Mouse (Mus musculus): ENCODE results near the gene Dab2. TPM values are rescaled to one million over a fixed set of nuclear protein-coding genes. Genes with fewer than 3 reads are reported as not detected.

The Dab2 gene
- total RNA-seq, 2 experiments from 2014 or later, result 34.2 to 37.5 TPM

DNA sequence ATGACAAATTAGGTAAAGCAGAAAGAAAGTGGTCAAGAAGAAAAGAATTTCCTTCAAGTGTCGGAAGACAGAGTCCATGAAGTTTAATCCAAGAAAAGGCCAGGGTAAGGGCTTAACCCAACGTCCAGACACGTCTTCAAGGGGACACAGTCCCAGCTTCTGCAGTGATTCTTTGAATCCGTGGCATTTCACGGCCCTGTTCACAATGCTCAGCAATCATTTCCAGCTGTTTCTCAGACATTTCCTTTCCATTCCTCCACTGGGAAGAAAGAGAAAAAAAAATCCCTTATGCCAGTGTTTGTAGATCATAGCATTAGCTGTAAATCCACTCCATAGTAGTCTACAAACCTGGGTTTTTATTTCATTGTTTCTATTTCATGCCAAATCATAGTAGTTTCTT lies 22.7 kb downstream of the Dab2 start:
- intact Hi-C loops (cut with DNase I), result no loop called here
- DNase-seq (ENCODE audit: low spot score), result no peak

DNA sequence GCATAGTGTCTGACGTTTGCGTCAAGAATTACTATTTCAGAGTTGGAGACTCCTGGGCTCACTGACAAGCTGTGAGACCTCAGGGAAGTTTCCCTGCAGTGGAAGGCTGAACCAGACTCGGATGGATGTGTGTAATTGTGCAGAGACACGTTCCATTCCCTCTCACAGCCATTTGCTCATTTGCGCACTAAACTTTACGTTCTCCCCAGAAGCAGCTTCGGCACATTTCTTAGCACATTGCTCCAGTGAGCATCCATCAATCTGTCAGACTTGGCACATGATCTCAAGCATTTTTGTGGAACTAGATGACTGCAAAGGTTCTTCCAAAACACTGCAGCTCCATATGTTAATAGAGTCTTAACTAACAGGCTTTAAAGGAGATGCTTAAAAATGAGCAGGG lies 24.0 kb downstream of the Dab2 start:
- intact Hi-C loops (cut with DNase I), result no loop called here
- DNase-seq (ENCODE audit: low spot score), result no peak

GRCm38 (mm10) chr15:6325443-6325842 lies 25.9 kb downstream of the Dab2 start:
- no peak for DNase-seq (ENCODE audit: low spot score)
- intact Hi-C loops (cut with DNase I), result no loop called here

DNA sequence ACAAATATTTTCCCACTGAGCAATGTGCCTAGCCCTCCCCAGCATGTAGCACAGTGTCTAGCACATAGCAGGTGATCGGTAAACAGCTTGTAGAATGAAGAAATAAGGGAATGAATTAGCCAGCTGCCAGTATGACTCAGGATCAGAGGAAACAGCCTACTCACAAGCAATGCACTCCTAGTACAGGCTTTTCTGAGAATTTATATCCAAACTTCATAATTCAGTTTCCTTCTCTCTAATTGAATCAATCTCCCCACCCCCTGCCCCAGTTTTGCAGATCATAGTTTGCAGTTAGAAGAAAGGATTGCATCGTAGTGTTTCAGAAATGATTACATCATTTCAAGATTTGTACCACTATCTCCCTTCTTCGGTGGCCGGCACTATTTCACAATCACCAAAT lies 26.4 kb downstream of the Dab2 start:
- intact Hi-C loops (cut with DNase I), result no loop called here
- DNase-seq (ENCODE audit: low spot score), result no peak

- intact Hi-C loops (cut with DNase I), result no loop called here
- no peak for DNase-seq (ENCODE audit: low spot score)
Observed at GRCm38 (mm10) chr15:6331380-6331779, 31.8 kb downstream of the Dab2 start.

- no peak for DNase-seq (ENCODE audit: low spot score)
- intact Hi-C loops (cut with DNase I), result loop anchor here (5.0 kb wide), 1 partner anchor 92 kb away; no protein-coding TSS in a partner anchor
Observed at GRCm38 (mm10) chr15:6334664-6335206, 35.1 kb downstream of the Dab2 start.

- no peak for DNase-seq (ENCODE audit: low spot score)
- intact Hi-C loops (cut with DNase I), result loop anchor here (5.0 kb wide), 1 partner anchor 97 kb away; no protein-coding TSS in a partner anchor
Observed at GRCm38 (mm10) chr15:6339767-6340166, 40.2 kb downstream of the Dab2 start.

- no peak for DNase-seq (ENCODE audit: low spot score)
- intact Hi-C loops (cut with DNase I), result no loop called here
Observed at GRCm38 (mm10) chr15:6340347-6340746, 40.8 kb downstream of the Dab2 start.

DNA sequence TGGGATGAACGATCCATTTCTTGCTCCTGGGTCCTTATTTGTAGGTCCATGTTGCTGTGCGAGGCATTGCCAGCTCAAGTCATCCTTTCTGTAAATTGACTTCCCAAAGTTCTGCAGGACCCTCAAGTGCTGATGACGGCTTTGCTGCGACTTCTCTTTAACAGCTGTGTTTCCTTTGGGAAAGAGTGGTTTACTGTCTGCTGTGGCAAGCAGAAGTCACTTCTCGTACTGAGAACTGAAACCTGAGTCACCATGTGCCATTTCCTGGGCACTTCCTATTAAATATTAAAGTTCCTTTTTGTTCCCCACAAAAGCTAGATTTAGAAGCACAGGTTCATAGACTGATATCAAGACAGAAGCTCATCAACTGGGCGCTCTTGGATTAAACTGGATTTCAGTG lies 41.8 kb downstream of the Dab2 start:
- intact Hi-C loops (cut with DNase I), result no loop called here
- DNase-seq (ENCODE audit: low spot score), result peak; percentile 5

GRCm38 (mm10) chr15:6353901-6354300 lies 54.3 kb downstream of the Dab2 start:
- intact Hi-C loops (cut with DNase I), result no loop called here
- no peak for DNase-seq (ENCODE audit: low spot score)

DNA sequence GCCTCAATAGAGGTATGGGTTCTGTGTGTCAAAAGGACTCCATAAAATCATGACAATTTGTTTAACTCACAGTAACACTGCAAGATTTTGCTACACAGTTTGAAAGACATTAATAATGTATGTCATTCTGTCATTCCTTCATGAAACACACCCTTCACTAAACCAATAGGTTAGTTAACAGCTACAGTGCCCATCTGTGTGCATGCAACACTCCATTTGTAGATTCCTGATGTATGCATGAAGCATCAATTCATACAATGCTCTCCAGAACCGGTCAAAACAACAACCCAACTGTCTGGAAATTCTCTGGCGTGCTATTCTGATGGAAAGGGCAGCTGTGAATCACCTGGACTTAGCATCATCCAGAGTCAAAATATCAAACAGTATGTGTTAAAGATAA lies 60.3 kb downstream of the Dab2 start:
- intact Hi-C loops (cut with DNase I), result no loop called here

DNA sequence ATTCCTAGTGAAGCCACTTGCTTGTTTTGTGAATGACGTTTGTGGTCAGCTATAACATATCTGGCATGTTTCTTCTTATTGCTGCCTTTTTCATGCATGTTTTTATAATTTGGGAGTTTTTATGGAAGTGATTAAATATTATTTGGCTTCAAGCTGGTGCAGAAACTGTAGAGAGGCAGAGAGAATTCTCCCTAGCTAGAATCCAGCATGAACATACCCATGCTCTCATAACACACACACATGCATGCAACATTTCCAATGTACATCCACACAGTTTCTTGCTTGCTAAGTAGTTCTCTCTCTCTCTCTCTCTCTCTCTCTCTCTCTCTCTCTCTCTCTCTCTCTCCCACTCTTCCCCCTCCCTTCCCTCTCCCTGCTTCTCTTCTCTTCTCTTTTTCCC lies 70.4 kb downstream of the Dab2 start:
- intact Hi-C loops (cut with DNase I), result no loop called here
- DNase-seq (ENCODE audit: low spot score), result no peak

More for the DNA sequence above, 60.3 kb downstream of the Dab2 start:
- no peak for DNase-seq (ENCODE audit: low spot score)

GRCm38 (mm10) chr15:6371486-6371885 lies 71.9 kb downstream of the Dab2 start:
- DNase-seq (ENCODE audit: low spot score), result no peak
- intact Hi-C loops (cut with DNase I), result no loop called here

DNA sequence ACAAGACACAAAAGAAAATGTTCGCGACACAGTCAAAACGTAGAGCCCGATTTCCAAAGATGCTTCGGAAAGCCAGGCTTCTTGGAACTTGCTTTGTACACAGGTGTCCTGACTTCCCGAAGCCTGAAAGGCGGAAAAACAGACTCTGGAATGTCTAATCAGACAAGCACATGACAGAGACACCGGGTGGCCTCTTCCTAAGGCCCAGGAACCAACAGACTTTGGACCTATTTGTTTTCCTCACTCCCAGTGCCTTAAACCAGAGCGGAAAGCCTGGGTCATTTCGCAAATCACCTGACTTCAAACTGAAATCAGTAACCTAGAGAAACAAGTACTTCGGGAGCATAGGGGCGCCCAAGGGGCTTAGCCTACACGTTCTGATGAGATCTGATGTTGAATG lies 75.4 kb downstream of the Dab2 start:
- DNase-seq (ENCODE audit: low spot score), result no peak
- intact Hi-C loops (cut with DNase I), result no loop called here

DNA sequence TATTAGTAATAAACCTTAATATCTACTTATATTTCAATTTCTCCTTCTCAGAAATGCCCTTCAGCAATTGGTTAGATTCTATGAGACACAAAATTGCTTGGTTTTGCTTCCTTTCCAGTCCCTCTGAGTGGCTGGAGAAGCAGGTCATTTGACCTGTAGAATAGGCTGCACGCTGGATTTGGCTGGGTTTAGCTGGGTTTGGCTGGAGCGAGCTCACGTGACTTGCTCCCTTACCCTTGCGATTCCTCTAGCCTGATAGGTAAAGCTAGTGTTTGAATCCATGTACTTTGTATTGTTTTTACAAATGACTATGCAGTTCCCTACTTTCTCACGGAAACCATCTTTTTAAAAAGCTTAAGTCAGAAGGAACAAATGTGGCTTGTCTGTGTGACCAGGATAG lies 76.4 kb downstream of the Dab2 start:
- intact Hi-C loops (cut with DNase I), result no loop called here

GRCm38 (mm10) chr15:6376785-6377184 lies 77.2 kb downstream of the Dab2 start:
- intact Hi-C loops (cut with DNase I), result no loop called here
- no peak for DNase-seq (ENCODE audit: low spot score)

More for the DNA sequence above, 76.4 kb downstream of the Dab2 start:
- no peak for DNase-seq (ENCODE audit: low spot score)

GRCm38 (mm10) chr15:6384027-6384426 lies 84.4 kb downstream of the Dab2 start:
- intact Hi-C loops (cut with DNase I), result no loop called here

DNA sequence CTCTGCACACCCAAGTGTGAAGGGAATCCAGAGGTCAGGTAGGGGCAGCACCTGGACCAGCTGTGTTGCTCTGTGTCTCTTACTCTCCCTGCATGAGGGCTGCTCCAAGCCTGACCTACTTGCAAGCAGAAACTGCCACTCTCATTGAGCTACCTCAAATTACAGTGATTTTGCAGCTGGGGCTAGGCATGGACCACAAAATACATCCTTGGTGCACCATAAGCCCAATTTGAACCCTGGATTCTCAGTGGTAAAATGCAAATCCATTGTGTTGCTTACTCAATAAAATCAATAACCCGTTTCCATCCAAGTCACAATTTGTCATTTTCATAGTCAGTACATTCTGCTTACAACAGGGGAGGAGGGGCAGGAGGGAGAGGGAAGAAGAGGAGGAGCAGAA lies 85.7 kb downstream of the Dab2 start:
- intact Hi-C loops (cut with DNase I), result loop anchor here (5.0 kb wide), 3 partner anchors 52 to 182 kb away; no protein-coding TSS in a partner anchor
- no peak for DNase-seq (ENCODE audit: low spot score)

More at GRCm38 (mm10) chr15:6384027-6384426, 84.4 kb downstream of the Dab2 start:
- no peak for DNase-seq (ENCODE audit: low spot score)

- peak; percentile 87 for DNase-seq (ENCODE audit: low spot score)
- intact Hi-C loops (cut with DNase I), result loop anchor here (2.0 to 5.0 kb wide), 4 partner anchors 51 to 181 kb away; no protein-coding TSS in a partner anchor
Observed at GRCm38 (mm10) chr15:6386159-6386951, 86.8 kb downstream of the Dab2 start.

DNA sequence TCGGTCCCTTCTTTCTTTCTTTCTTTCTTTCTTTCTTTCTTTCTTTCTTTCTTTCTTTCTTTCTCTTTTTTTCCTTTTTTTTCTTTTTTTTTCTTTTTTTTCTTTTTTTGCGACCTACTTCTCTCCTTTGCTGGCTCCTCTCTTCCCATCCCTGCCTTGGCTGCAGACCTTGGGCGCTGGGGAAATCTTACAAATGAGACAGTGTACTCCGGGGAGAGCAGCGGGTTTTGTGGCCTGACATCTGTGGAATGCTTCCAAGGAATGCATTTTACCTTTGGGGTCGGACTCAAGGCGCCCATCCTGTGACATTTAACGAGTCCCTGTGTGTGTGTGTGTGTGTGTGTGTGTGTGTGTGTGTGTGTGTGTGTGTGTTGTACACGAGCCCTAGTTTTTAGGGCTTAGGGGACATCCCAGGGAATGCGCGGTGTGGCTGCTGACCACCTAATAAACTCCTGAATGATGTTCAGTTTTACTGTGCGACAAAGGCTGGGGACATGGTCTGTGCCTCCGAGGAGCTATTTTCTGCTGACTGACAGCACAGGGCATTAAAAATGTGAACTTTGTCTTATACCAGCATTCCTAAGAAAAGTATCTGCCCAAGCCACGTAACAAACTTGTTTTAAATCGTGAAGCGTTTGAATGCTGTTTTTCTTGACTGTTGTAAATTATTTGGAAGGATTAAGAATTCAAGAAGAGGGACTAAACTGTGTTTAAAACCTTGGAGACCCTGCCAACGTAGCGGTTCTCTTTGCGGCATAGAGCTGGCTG lies 87.6 kb downstream of the Dab2 start:
- intact Hi-C loops (cut with DNase I), result loop anchor here (2.0 to 5.0 kb wide), 4 partner anchors 50 to 180 kb away; no protein-coding TSS in a partner anchor
- peak; percentile 4 for DNase-seq (ENCODE audit: low spot score)

GRCm38 (mm10) chr15:6387729-6388070 lies 88.1 kb downstream of the Dab2 start:
- intact Hi-C loops (cut with DNase I), result loop anchor here (2.0 to 5.0 kb wide), 4 partner anchors 50 to 180 kb away; no protein-coding TSS in a partner anchor

More at GRCm38 (mm10) chr15:6387729-6388070, 88.1 kb downstream of the Dab2 start:
- DNase-seq (ENCODE audit: low spot score), result no peak

All from heart, postnatal 25 days (tissue).